ENCODE assay signal across 23 mouse cellular contexts in genomic region chr4:119094987-119095386, GRCm38 (mm10). TPM values are rescaled to one million over a fixed set of nuclear protein-coding genes. Genes with fewer than 3 reads are reported as not detected.
A peak's percentile ranks its signal among the peaks of the same experiment; 100 is the strongest.
DNase-seq lines count a peak whose midpoint lies in the region; ATAC-seq lines count a peak whose summit lies in the region.
"Had no signal": no experiment of that assay in that cellular context is flagged by ENCODE, and none has a peak within 500 bp of the region (broad histone marks: within the 10 kb centered on the region; RNA-seq: fewer than 3 reads in every experiment).

No protein-coding gene starts in this region.

- H3K4me1 ChIP-seq in forebrain, embryonic 10.5 days, result peaks cover 14% of the 10 kb centered on the region
- no peaks in the 10 kb centered on the region for H3K4me1 ChIP-seq in forebrain, embryonic 12.5 days
- H3K4me1 ChIP-seq in kidney, embryonic 16.5 days (ENCODE audit: insufficient read depth, low read length), result no peaks in the 10 kb centered on the region
- peaks cover 19% of the 10 kb centered on the region for H3K4me1 ChIP-seq in midbrain, embryonic 10.5 days
- H3K4me1 ChIP-seq in midbrain, embryonic 14.5 days (ENCODE audit: control insufficient read depth, insufficient read depth, low read length), result no peaks in the 10 kb centered on the region
- H3K4me1 ChIP-seq: hindbrain, embryonic 13.5 days; midbrain, embryonic 12.5 days; neural tube, embryonic 12.5 days had no signal

- 26% methylated on average over 4 of the region's 4 CpGs for WGBS in forebrain, embryonic 10.5 days
- 37% methylated on average over 4 of the region's 4 CpGs for WGBS in forebrain, embryonic 12.5 days
- 28% methylated on average over 4 of the region's 4 CpGs for WGBS in kidney, embryonic 16.5 days
- 47% methylated on average over 4 of the region's 4 CpGs for WGBS in midbrain, embryonic 10.5 days
- WGBS in midbrain, embryonic 14.5 days, result 43% methylated on average over 4 of the region's 4 CpGs

- no peaks in the 10 kb centered on the region for H3K9me3 ChIP-seq in forebrain, embryonic 10.5 days
- no peaks in the 10 kb centered on the region for H3K9me3 ChIP-seq in forebrain, embryonic 12.5 days
- no peaks in the 10 kb centered on the region for H3K9me3 ChIP-seq in kidney, embryonic 16.5 days (ENCODE audit: low read length)
- no peaks in the 10 kb centered on the region for H3K9me3 ChIP-seq in midbrain, embryonic 10.5 days (replicated peaks)
- no peaks in the 10 kb centered on the region for H3K9me3 ChIP-seq in midbrain, embryonic 14.5 days (ENCODE audit: control insufficient read depth, low read length)
- H3K9me3 ChIP-seq: forebrain, embryonic 15.5 days; heart, embryonic 12.5 days; hindbrain, embryonic 13.5 days; limb, embryonic 12.5 days; midbrain, embryonic 12.5 days; neural tube, embryonic 12.5 days had no signal

- no peak overlapping the region for H3K9ac ChIP-seq in forebrain, embryonic 12.5 days
- H3K9ac ChIP-seq in kidney, embryonic 16.5 days (replicated peaks; ENCODE audit: low read length), result 0 out of 2 replicates have a peak overlapping the region, but pooled peaks have one; percentile 8
- H3K9ac ChIP-seq in midbrain, embryonic 14.5 days (replicated peaks; ENCODE audit: low read length), result no peak overlapping the region
- H3K9ac ChIP-seq: forebrain, embryonic 15.5 days; heart, embryonic 12.5 days; hindbrain, embryonic 13.5 days; limb, embryonic 12.5 days; liver, postnatal 0 days; midbrain, embryonic 12.5 days; neural tube, embryonic 12.5 days had no signal

- no peak for DNase-seq in forebrain, embryonic 10.5 days (ENCODE audit: extremely low spot score, low spot score)
- DNase-seq in kidney, adult 8-10 months, result no peak
- no peak for DNase-seq in midbrain, embryonic 10.5 days (ENCODE audit: low spot score)
- no peak for DNase-seq in midbrain, embryonic 14.5 days
- peak; percentile 84 for DNase-seq in yolk sac, embryonic 10.5 days (ENCODE audit: low spot score)
- DNase-seq: adrenal gland, postnatal 10 days; cerebellum, adult 8-10 months; cerebellum, postnatal 36 days; gastrocnemius, postnatal 10 days; heart, postnatal 14 days; liver, postnatal 0 days had no signal

- ATAC-seq in forebrain, embryonic 12.5 days (ENCODE audit: low FRiP score), result no peak
- peak; percentile 27; the same call in 1 of the 2 replicates for ATAC-seq in kidney, embryonic 16.5 days (ENCODE audit: low FRiP score, low TSS enrichment)
- no peak for ATAC-seq in midbrain, embryonic 14.5 days (ENCODE audit: low FRiP score, low TSS enrichment)
- ATAC-seq in cerebellum, adult (ENCODE audit: insufficient number of reproducible peaks, low FRiP score, low TSS enrichment), result no peak
- ATAC-seq: forebrain, embryonic 15.5 days; inflammation-experienced regulatory T-cells, adult 6 months; liver, postnatal 0 days; lung, postnatal 0 days had no signal

- peak overlapping the region; percentile 53; the same call in 1 of the 2 replicates for H3K27ac ChIP-seq in forebrain, embryonic 10.5 days
- no peak overlapping the region for H3K27ac ChIP-seq in forebrain, embryonic 12.5 days
- no peak overlapping the region for H3K27ac ChIP-seq in kidney, embryonic 16.5 days (ENCODE audit: low read length)
- H3K27ac ChIP-seq in midbrain, embryonic 10.5 days (replicated peaks), result peak overlapping the region; percentile 28; the same call in 1 of the 2 replicates
- no peak overlapping the region for H3K27ac ChIP-seq in midbrain, embryonic 14.5 days (replicated peaks; ENCODE audit: low read depth, low read length)
- H3K27ac ChIP-seq: forebrain, embryonic 15.5 days; hindbrain, embryonic 13.5 days; limb, embryonic 12.5 days; midbrain, embryonic 12.5 days; neural tube, embryonic 12.5 days had no signal

- H3K36me3 ChIP-seq in forebrain, embryonic 10.5 days (replicated peaks), result no peaks in the 10 kb centered on the region
- H3K36me3 ChIP-seq in forebrain, embryonic 12.5 days (replicated peaks), result no peaks in the 10 kb centered on the region
- H3K36me3 ChIP-seq in kidney, embryonic 16.5 days (ENCODE audit: insufficient read depth, low read length), result no peaks in the 10 kb centered on the region
- H3K36me3 ChIP-seq in midbrain, embryonic 10.5 days, result no peaks in the 10 kb centered on the region
- H3K36me3 ChIP-seq in midbrain, embryonic 14.5 days (ENCODE audit: control insufficient read depth, insufficient read depth, low read length), result no peaks in the 10 kb centered on the region
- H3K36me3 ChIP-seq: forebrain, embryonic 15.5 days; heart, embryonic 12.5 days; hindbrain, embryonic 13.5 days; limb, embryonic 12.5 days; midbrain, embryonic 12.5 days; neural tube, embryonic 12.5 days had no signal

- H3K4me2 ChIP-seq in forebrain, embryonic 12.5 days, result no peak overlapping the region
- no peak overlapping the region for H3K4me2 ChIP-seq in kidney, embryonic 16.5 days (replicated peaks; ENCODE audit: low read depth, low read length)
- H3K4me2 ChIP-seq in midbrain, embryonic 14.5 days (ENCODE audit: low read length), result no peak overlapping the region
- H3K4me2 ChIP-seq: forebrain, embryonic 15.5 days; heart, embryonic 12.5 days; hindbrain, embryonic 13.5 days; limb, embryonic 12.5 days; liver, embryonic 11.5 days; midbrain, embryonic 12.5 days; neural tube, embryonic 12.5 days had no signal

- H3K27me3 ChIP-seq in forebrain, embryonic 10.5 days (ENCODE audit: poor library complexity, severe bottlenecking), result no peaks in the 10 kb centered on the region
- no peaks in the 10 kb centered on the region for H3K27me3 ChIP-seq in forebrain, embryonic 12.5 days
- no peaks in the 10 kb centered on the region for H3K27me3 ChIP-seq in kidney, embryonic 16.5 days (ENCODE audit: insufficient read depth, low read length)
- no peaks in the 10 kb centered on the region for H3K27me3 ChIP-seq in midbrain, embryonic 10.5 days (ENCODE audit: low read depth, poor library complexity, severe bottlenecking)
- no peaks in the 10 kb centered on the region for H3K27me3 ChIP-seq in midbrain, embryonic 14.5 days (ENCODE audit: control insufficient read depth, insufficient read depth, low read length)
- H3K27me3 ChIP-seq: forebrain, embryonic 15.5 days; hindbrain, embryonic 13.5 days; limb, embryonic 12.5 days; midbrain, embryonic 12.5 days; neural tube, embryonic 12.5 days had no signal

- H3K4me3 ChIP-seq in forebrain, embryonic 10.5 days, result no peak overlapping the region
- no peak overlapping the region for H3K4me3 ChIP-seq in forebrain, embryonic 12.5 days (replicated peaks)
- no peak overlapping the region for H3K4me3 ChIP-seq in kidney, embryonic 16.5 days (ENCODE audit: low read length)
- no peak overlapping the region for H3K4me3 ChIP-seq in midbrain, embryonic 10.5 days
- H3K4me3 ChIP-seq in midbrain, embryonic 14.5 days (replicated peaks; ENCODE audit: low read depth, low read length), result no peak overlapping the region
- H3K4me3 ChIP-seq: forebrain, embryonic 15.5 days; heart, embryonic 12.5 days; hindbrain, embryonic 13.5 days; limb, embryonic 12.5 days; midbrain, embryonic 12.5 days; neural tube, embryonic 12.5 days had no signal

RNA-seq across cellular contexts. Expression of gene Slc2a1, which starts 13.5 kb away (rescaled TPM):
- polyA plus RNA-seq in forebrain, embryonic 10.5 days (2016; fragmentation: Nextera tagmentation; extraction: Ambion mirVana), result 204 and 222 TPM in 2 replicates
- 110 and 113 TPM in 2 replicates for polyA plus RNA-seq in forebrain, embryonic 12.5 days (2016; fragmentation: Nextera tagmentation; extraction: Ambion mirVana)
- 98.6 and 98.8 TPM in 2 replicates for polyA plus RNA-seq in kidney, embryonic 16.5 days (2015; fragmentation: Nextera tagmentation; extraction: Ambion mirVana)
- polyA plus RNA-seq in midbrain, embryonic 10.5 days (2016; fragmentation: Nextera tagmentation; extraction: Ambion mirVana), result 212 and 273 TPM in 2 replicates
- 61.3 and 94.4 TPM in 2 replicates for polyA plus RNA-seq in midbrain, embryonic 14.5 days (2014; fragmentation: Nextera tagmentation; extraction: Ambion mirVana)

Comparison
In these comparisons a context has a peak if more than half of its experiments do, and no peak if none do; other contexts are left out.
1. H3K27ac ChIP-seq: peak in forebrain, embryonic 10.5 days (single experiment) and midbrain, embryonic 10.5 days (single experiment); none in forebrain, embryonic 12.5 days (single experiment), kidney, embryonic 16.5 days (single experiment) and midbrain, embryonic 14.5 days (single experiment).